Mouse (Mus musculus): ENCODE results near the gene Elovl1. TPM values are rescaled to one million over a fixed set of nuclear protein-coding genes. Genes with fewer than 3 reads are reported as not detected.

Gene Elovl1
- polyA plus RNA-seq, 1 experiment from 2014 or later = 38.6 TPM

DNA sequence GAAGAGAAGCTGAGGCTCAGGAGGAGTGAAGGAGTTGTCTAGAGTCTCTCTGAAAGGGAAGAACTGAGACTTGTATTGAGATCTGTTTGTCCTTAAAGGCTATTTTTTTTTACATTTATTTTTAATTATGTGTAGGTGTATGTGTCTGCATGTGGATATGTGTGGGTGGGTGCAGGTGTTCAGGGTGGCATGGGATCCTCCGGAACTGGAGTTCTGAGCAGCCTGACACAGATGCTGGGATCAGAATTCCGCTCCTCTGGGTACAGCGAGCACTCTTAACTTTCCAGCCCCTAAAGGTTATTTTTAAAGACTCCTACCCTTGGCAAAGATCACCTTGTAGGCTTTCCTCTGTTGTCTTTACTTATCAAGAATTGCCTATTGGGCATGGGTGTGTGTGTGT is 37.1 kb downstream of the Elovl1 start:
- H3K27ac ChIP-seq (replicated peaks; ENCODE audit: low read depth, low read length) = no peak overlapping the region; the same call in 1 of the 2 replicates
- no peaks in the 10 kb centered on the region for H3K9me3 ChIP-seq (replicated peaks; ENCODE audit: control insufficient read depth, low read length)
- 92% methylated on average over 3 of the region's 3 CpGs for WGBS
- ATAC-seq (replicated peaks; ENCODE audit: insufficient number of reproducible peaks, low FRiP score, low TSS enrichment, low read depth) = no peak
- no peak for DNase-seq (ENCODE audit: low spot score)
- no peak overlapping the region for H3K4me2 ChIP-seq (ENCODE audit: low read depth, low read length)
- H3K36me3 ChIP-seq (replicated peaks; ENCODE audit: control insufficient read depth, insufficient read depth, low read depth, low read length) = no peaks in the 10 kb centered on the region
- no peaks in the 10 kb centered on the region for H3K4me1 ChIP-seq (ENCODE audit: control insufficient read depth, insufficient read depth, low read length)
- no peaks in the 10 kb centered on the region for H3K27me3 ChIP-seq (ENCODE audit: control insufficient read depth, insufficient read depth, low read length)
- H3K9ac ChIP-seq (replicated peaks; ENCODE audit: low read length) = no peak overlapping the region
- no peak overlapping the region for H3K4me3 ChIP-seq (ENCODE audit: low read depth, low read length)

GRCm38 (mm10) chr4:118465697-118466163 is 37.8 kb downstream of the Elovl1 start:
- Histone ChIP-seq H3K27ac (replicated peaks; ENCODE audit: low read depth, low read length) (no peak overlapping the region), H3K9me3 (replicated peaks; ENCODE audit: control insufficient read depth, low read length) (no peaks in the 10 kb centered on the region)

DNA sequence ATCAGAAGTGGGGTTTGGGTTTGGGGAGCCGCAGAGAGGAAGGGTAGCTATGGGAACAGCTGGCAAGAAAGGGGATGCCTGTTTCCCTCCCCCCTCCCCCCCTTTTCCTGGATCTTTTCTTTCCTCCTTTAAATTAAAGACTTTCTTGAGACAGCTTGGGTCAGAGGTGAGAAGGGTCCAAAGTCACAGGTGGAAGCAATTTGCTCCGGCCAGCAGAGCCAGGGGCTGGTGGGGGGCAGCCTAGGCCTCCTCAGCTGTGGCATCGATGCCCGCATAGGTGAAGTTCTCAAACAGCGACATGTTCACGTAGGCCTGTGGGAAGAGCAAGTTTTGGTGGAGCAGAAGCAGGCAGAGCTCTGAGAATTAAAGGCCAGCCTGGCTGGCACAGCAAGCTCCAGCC is 43.4 kb downstream of the Elovl1 start:
- Histone ChIP-seq H3K36me3 (replicated peaks; ENCODE audit: control insufficient read depth, insufficient read depth, low read depth, low read length) (no peaks in the 10 kb centered on the region), H3K27ac (replicated peaks; ENCODE audit: low read depth, low read length) (no peak overlapping the region), H3K9ac (replicated peaks; ENCODE audit: low read length) (no peak overlapping the region), H3K9me3 (replicated peaks; ENCODE audit: control insufficient read depth, low read length) (no peaks in the 10 kb centered on the region), H3K4me3 (ENCODE audit: low read depth, low read length) (no peak overlapping the region), H3K27me3 (ENCODE audit: control insufficient read depth, insufficient read depth, low read length) (no peaks in the 10 kb centered on the region), H3K4me1 (ENCODE audit: control insufficient read depth, insufficient read depth, low read length) (no peaks in the 10 kb centered on the region), H3K4me2 (ENCODE audit: low read depth, low read length) (no peak overlapping the region)
- DNase-seq (ENCODE audit: low spot score) = peak; percentile 5
- WGBS = 24% methylated on average over 6 of the region's 6 CpGs
- ATAC-seq (replicated peaks; ENCODE audit: insufficient number of reproducible peaks, low FRiP score, low TSS enrichment, low read depth) = no peak

More at GRCm38 (mm10) chr4:118465697-118466163, 37.8 kb downstream of the Elovl1 start:
- Histone ChIP-seq H3K36me3 (replicated peaks; ENCODE audit: control insufficient read depth, insufficient read depth, low read depth, low read length) (no peaks in the 10 kb centered on the region), H3K4me2 (ENCODE audit: low read depth, low read length) (no peak overlapping the region), H3K4me3 (ENCODE audit: low read depth, low read length) (no peak overlapping the region), H3K27me3 (ENCODE audit: control insufficient read depth, insufficient read depth, low read length) (no peaks in the 10 kb centered on the region), H3K4me1 (ENCODE audit: control insufficient read depth, insufficient read depth, low read length) (no peaks in the 10 kb centered on the region), H3K9ac (replicated peaks; ENCODE audit: low read length) (no peak overlapping the region)
- ATAC-seq (replicated peaks; ENCODE audit: insufficient number of reproducible peaks, low FRiP score, low TSS enrichment, low read depth) (0 out of 2 replicates have a peak, but pooled peaks have one; percentile 23), DNase-seq (ENCODE audit: low spot score) (peak; percentile 35)
- WGBS = 54% methylated on average over 11 of the region's 11 CpGs

DNA sequence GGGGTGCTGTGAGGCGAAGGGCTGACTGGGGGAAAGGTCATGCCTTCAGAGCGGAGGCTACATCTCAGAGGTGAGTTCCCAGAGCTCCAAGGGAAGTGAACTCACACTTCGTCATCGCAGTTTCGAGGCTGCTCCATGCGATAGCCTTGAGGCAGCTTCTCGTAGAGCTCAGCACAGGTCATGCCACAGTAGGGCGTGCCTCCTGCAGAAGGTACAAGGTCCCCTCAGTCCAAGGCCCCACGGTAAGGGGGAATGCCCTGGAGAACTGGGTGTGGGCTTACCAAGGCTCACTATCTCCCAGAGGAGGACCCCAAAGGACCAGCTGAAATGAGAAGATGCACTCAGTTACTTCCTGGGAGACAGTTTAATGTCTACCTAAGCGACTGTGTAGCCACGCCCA is 44.8 kb downstream of the Elovl1 start:
- Histone ChIP-seq H3K9ac (replicated peaks; ENCODE audit: low read length) (no peak overlapping the region), H3K27me3 (ENCODE audit: control insufficient read depth, insufficient read depth, low read length) (no peaks in the 10 kb centered on the region), H3K36me3 (replicated peaks; ENCODE audit: control insufficient read depth, insufficient read depth, low read depth, low read length) (no peaks in the 10 kb centered on the region), H3K9me3 (replicated peaks; ENCODE audit: control insufficient read depth, low read length) (no peaks in the 10 kb centered on the region), H3K4me3 (ENCODE audit: low read depth, low read length) (no peak overlapping the region), H3K27ac (replicated peaks; ENCODE audit: low read depth, low read length) (no peak overlapping the region), H3K4me2 (ENCODE audit: low read depth, low read length) (no peak overlapping the region), H3K4me1 (ENCODE audit: control insufficient read depth, insufficient read depth, low read length) (no peaks in the 10 kb centered on the region)
- no peak for DNase-seq (ENCODE audit: low spot score)
- 87% methylated on average over 11 of the region's 11 CpGs for WGBS
- no peak for ATAC-seq (replicated peaks; ENCODE audit: insufficient number of reproducible peaks, low FRiP score, low TSS enrichment, low read depth)

DNA sequence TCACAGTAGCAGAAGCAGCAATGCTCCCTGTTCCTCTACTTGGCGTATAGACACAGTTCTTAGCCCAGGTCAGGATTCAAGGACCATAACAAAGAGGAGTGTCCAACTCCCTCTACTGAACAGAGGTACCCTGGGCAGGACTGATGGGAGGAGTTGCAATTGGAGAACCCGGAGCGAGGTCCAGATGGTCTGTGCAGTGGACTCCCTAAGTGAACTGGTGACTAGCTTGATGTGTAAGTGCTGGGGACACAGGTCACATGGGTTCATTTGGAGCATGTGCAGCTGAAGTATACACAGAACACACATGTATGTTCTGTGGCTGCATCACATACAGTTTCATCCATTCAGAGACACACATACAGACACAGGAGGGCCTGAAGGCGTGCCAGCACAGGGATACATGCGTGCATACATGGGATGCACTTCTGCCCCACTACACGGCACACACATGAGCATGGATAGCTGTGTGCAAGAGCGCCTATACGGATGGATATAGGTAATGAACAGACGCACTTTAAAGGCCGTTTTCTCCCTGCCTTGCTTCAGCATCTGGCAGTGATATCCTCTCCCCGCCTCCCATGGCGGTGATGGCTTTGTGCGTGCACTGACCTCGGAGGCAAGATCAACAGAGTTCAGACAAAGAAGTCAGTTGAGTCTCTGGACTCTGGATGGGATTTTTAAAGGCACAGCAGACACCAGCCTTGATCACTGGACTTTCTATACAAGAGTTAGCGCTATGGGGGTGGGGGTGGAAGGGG is 49.1 kb downstream of the Elovl1 start:
- no peaks in the 10 kb centered on the region for H3K4me1 ChIP-seq (ENCODE audit: control insufficient read depth, insufficient read depth, low read length)
- no peak overlapping the region for H3K4me3 ChIP-seq (ENCODE audit: low read depth, low read length)
- ATAC-seq (replicated peaks; ENCODE audit: insufficient number of reproducible peaks, low FRiP score, low TSS enrichment, low read depth) (0 out of 2 replicates have a peak, but pooled peaks have one; percentile 15), DNase-seq (ENCODE audit: low spot score) (peak; percentile 57)
- H3K9me3 ChIP-seq (replicated peaks; ENCODE audit: control insufficient read depth, low read length) = no peaks in the 10 kb centered on the region
- H3K27me3 ChIP-seq (ENCODE audit: control insufficient read depth, insufficient read depth, low read length) = no peaks in the 10 kb centered on the region
- H3K4me2 ChIP-seq (ENCODE audit: low read depth, low read length) = no peak overlapping the region
- H3K27ac ChIP-seq (replicated peaks; ENCODE audit: low read depth, low read length) = peak overlapping the region; percentile 52; the same call in 1 of the 2 replicates
- H3K9ac ChIP-seq (replicated peaks; ENCODE audit: low read length) = peak overlapping the region; percentile 47
- WGBS = 29% methylated on average over 15 of the region's 15 CpGs
- no peaks in the 10 kb centered on the region for H3K36me3 ChIP-seq (replicated peaks; ENCODE audit: control insufficient read depth, insufficient read depth, low read depth, low read length)

Other genes starting within 250 kb of the Elovl1 start
- 53.2 and 56.7 TPM in 2 replicates for gene Kdm4a, start 248.1 kb upstream of the Elovl1 start, polyA plus RNA-seq (2014; fragmentation: Nextera tagmentation; extraction: Ambion mirVana)
- 46.3 and 53.5 TPM in 2 replicates for gene Ptprf, start 136.7 kb upstream of the Elovl1 start, polyA plus RNA-seq (2014; fragmentation: Nextera tagmentation; extraction: Ambion mirVana)
- gene Szt2, start 18.8 kb upstream of the Elovl1 start, polyA plus RNA-seq (2014; fragmentation: Nextera tagmentation; extraction: Ambion mirVana) = 6.8 and 7.0 TPM in 2 replicates
- 141 and 167 TPM in 2 replicates for gene Med8, start 18.8 kb upstream of the Elovl1 start, polyA plus RNA-seq (2014; fragmentation: Nextera tagmentation; extraction: Ambion mirVana)
- 298 and 317 TPM in 2 replicates for gene Cdc20, start 9.3 kb downstream of the Elovl1 start, polyA plus RNA-seq (2014; fragmentation: Nextera tagmentation; extraction: Ambion mirVana)
- 1.2 and 1.4 TPM in 2 replicates for gene Mpl, start 29.4 kb downstream of the Elovl1 start, polyA plus RNA-seq (2014; fragmentation: Nextera tagmentation; extraction: Ambion mirVana)
- 8.9 and 11.8 TPM in 2 replicates for gene Tie1, start 62.0 kb downstream of the Elovl1 start, polyA plus RNA-seq (2014; fragmentation: Nextera tagmentation; extraction: Ambion mirVana)
- gene 2610528J11Rik, start 98.9 kb downstream of the Elovl1 start, polyA plus RNA-seq (2014; fragmentation: Nextera tagmentation; extraction: Ambion mirVana) = 2.5 and 3.1 TPM in 2 replicates
- gene Tmem125, start 116.0 kb downstream of the Elovl1 start, polyA plus RNA-seq (2014; fragmentation: Nextera tagmentation; extraction: Ambion mirVana) = 0.90 and 1.4 TPM in 2 replicates
- 0.42 and 0.79 TPM in 2 replicates for gene Cfap57, start 192.7 kb downstream of the Elovl1 start, polyA plus RNA-seq (2014; fragmentation: Nextera tagmentation; extraction: Ambion mirVana)
- gene Ebna1bp2, start 192.7 kb downstream of the Elovl1 start, polyA plus RNA-seq (2014; fragmentation: Nextera tagmentation; extraction: Ambion mirVana) = 180 and 191 TPM in 2 replicates
- not detected in 2 replicates for gene Olfr62, start 230.9 kb downstream of the Elovl1 start, polyA plus RNA-seq (2014; fragmentation: Nextera tagmentation; extraction: Ambion mirVana)